Mouse (Mus musculus) heart, adult 2 months (tissue): Measurements from ENCODE around the gene Atp5f1.

Experiments used
- CTCF ChIP-seq: fragments of 200-600 bp; IDR thresholded peaks from 2 replicates; pipeline ENCODE4 v1.8.1; 2022; ENCODE audit warnings: antibody characterized with exemption, mild to moderate bottlenecking, moderate library complexity
- POLR2A ChIP-seq: fragments of 200-500 bp; IDR thresholded peaks from 2 replicates; pipeline ENCODE4 v1.6.1; 2011; ENCODE audit warnings: mild to moderate bottlenecking, low read depth, low read length, control low read depth; ENCODE audit not compliant: insufficient read depth

DNA sequence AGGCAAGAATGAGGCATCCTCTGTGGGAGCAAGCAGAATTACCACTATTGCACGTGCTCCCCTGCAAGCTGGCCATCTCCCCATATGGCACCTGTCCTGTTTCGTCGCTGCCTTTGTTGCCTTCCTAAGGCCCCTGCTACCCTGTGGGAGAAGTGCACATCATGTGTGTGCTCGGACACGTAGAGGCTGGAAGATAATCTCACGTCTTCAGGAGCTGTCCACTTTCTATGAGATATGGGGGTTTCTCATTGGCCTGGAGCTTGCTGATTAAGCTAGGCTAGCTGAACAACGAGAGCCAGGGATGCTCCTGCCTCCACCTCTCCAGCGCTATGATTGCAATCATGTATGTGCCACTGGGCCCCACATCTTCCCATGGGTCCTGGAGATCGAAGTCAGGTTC is 35.3 kb downstream of the Atp5f1 start:
- no peak for TF ChIP-seq CTCF
- TF ChIP-seq POLR2A: no peak
